Mouse (Mus musculus): ENCODE measurements around the gene Olfr9.
A peak's percentile ranks its signal among the peaks of the same experiment; 100 is the strongest.
"Not testable (repeated sequence)": the region's sequence is repeated elsewhere in the genome, so short reads cannot be mapped to it uniquely, and the experiment has no call there.

The Olfr9 gene

DNA sequence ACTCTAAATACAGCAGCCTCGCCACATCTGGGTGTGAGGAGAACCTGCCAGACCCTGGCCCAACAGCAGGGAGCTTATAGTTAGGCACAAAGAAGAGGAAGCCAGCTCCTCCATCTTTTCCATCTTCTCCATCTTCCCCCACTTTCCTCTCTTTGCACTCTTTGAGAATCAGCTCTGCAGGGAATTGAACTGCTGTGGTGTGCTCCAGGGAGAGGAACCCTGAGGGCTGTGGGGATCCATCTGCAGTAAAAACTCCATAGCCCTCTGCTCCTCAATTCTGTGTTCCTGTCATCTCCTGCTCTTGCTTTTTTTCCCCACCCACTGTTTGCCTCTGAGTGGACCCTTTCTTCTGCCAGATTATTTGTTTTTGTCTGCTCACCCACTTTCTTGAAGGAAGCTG is at the start of gene Olfr9:
Gene Olfr9, plus strand, starts transcription at position 301 of the 400 bp plus-strand sequence.
- DNase-seq: not testable (repeated sequence)

DNA sequence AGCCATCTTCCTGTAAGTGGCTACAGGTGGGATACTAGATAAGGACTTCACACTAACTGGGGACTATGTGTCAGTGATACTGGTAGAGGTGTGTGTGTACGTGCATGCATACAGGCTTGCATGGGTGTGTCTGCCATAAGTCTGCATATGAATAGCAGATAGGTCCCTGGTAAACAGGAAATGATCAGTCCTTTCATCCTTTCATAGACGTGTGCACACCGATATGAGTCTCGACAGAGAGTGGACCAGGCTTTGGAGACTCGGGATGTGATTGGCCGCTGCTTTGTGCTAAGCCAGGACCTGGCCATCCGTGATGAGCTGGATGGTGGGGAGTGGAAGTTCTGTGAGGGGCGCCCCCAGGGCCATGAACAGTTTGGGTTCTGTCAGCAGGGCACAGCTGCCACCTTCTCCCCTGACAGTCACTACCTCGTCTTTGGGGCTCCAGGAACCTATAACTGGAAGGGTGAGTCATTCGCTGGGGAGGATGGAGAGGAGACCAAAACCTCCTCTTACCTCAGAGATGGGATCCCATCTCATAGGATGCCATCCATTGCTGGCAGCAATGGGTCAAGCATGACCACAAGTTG is 48.7 kb upstream of the Olfr9 start:
- DNase-seq: no peak

DNA sequence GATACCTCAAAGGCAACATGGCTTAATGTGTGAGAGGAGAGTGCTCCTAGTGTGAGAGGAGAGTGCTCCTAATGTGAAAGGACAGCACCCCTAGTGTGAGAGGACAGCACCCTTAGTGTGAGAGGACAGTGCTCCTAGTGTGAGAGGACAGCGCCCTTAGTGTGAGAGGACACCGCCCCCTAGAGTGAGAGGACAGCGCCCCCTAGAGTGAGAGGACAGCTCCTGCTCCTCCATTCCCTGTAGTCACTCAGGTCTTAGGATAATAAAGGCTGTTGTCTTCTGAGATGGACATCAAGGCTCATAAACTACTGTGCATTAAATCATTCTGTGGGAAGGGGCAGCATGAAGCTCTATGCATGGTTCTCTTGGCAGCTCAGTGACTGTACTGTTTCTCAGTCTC is 43.6 kb upstream of the Olfr9 start:
- DNase-seq: peak in 1 of 2 experiments; percentile 64

DNA sequence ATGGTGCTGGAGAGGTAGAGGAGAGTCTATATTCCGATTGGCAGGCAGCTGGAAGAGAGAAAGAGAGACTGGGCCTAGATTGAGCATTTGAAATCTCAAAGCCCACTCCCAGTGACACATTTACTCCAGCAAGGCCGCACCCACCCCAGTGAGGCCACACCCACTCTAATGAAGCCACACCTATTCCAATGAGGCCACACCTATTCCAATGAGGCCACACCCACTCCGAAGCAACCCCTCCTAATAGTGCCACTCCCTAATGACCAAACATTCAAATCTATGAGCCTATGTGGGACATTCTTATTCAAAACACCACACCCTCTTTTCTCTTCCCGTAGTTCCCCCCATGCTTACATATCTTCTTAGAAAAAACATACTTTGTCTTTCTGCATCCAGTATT is 41.7 kb upstream of the Olfr9 start:
- DNase-seq: no peak

DNA sequence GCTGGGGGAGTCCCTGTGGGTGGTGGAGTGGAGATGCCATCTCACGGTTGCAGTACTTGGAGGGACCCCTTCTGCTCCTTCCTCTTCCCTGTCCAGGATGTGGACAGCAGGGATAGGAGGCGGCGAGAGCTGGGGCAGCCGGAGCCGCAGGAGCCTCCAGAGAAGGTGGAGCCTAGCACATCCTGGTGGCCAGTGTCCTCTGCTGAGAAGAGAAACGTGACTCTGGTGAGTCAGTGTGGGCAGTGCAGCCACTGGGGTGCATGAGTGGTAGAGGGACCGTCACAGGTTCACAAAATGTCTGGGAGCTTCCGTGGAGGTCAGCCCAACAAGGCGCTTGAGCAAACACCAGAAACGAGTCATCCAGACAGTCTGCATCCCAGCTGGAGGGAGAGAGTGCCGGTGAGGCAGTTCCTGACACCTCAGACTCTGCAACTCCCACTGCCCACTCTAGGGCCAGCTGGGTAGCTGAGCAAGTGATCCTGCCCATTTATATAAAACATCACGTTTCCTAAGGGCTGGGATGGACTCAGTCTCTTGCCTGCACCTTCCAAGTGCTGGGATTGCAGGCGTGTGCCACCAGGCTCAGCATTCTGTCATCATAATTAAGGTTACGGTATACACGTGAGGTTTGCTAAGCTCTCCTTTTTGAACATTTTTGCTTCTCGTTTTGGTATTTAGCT is 38.9 kb upstream of the Olfr9 start:
- no peak for DNase-seq

DNA sequence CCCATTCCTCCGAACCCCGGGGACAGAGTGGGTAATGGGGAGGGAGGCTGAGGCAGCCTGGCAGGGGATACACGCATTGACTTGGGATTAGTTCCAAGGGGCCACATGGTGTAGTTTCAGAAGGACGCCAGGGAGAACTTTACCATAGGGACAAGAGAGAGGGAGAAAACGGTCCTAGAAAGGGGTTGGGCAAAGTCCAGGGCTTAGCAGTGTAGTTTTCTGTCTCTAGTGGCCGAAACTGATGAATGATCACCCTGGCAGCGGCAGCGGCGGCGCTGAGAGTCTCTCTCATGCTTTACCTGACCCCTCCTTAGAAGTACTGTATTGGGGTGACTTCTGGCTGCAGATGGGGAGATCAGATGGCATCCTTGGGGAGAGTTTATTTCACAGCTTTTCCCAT is 30.9 kb upstream of the Olfr9 start:
- no peak for DNase-seq

DNA sequence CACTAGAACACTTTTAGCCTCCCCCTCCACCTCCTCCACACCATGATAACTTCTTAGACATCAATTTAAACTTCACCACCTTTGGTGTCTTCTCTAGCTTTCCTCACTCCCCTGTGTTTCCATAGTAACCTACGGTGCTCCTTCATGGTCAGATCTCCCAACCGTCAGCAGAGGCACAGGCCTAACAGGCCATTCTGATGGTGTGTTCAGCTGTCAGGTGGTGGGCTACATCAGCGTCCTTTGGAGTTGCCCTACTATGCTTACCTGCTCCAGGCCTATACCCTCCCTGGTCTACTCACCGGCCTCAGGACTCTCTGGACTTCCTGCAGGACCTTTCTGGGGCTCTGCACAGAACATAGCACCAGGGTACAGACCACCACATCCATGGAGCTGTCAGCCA is 29.1 kb upstream of the Olfr9 start:
- no peak for DNase-seq

DNA sequence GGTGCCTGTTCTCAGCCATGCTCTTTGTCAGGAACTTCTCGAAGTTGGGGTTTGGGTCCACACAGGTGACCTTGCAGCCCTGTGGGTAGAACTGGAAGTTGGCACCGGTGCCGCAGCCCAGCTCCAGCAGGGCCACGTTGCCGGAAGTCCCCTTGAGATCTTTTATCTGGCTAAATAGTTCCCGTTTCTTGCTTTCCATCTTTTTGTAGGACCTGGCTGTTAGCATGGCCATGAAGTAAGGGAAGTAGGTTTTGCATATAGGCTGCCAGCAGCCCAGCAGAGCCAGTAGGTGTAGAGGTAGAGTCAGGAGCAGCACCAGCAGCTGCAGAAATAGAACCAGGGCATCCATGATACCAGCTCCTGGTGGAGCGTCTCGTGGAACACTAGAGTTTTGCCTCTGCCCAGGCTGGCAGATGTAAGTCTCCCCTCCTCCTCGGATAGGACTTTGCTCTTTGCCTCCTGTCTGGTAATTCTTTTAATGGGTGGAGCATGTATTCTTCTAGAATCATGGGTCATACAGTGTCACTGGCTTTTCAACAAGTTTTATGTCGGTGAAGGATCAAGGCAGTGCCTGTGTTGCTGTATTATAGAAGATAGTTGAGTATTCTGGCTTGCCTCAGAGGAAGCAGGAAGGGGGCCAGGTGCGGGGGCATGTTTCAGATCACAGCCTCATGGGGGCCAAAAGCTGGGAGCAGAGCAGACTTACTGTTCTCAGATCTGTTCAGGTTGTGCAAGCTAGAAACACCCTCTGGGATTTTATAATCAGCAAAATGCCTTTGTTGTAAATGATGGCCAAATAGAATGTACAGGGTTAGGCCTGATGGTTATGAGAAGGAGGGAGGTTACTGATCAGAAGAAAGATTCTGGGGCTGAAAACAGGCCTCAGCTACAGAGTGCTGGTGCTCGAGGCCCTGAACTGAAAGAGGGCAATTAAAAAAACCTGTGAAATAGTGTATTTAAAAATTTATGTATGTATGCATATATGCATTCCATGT is 28.3 kb upstream of the Olfr9 start, which contains the start of gene Mettl7b:
Gene Mettl7b, minus strand, starts transcription at position 399 of the 995 bp plus-strand sequence.
- DNase-seq: no peak

DNA sequence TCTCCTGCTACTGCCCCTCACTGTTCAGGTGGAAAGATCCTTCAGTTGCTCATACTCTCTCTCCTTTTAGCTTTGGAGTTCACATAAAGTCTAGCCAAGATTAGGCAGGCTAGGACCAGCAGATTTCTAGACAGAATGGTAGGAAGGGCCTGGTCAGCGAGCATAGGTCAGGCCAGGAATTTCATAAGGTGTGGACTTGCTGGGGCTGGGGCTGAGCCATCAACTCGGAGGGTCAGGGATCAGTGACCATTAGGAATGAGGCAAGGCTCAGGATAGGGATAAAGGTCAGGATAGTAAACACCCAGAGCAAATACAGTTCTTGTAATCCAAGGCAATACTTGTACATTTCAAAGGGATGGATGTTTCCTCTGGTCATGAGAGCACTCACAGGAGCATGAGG is 24.3 kb upstream of the Olfr9 start:
- no peak for DNase-seq

DNA sequence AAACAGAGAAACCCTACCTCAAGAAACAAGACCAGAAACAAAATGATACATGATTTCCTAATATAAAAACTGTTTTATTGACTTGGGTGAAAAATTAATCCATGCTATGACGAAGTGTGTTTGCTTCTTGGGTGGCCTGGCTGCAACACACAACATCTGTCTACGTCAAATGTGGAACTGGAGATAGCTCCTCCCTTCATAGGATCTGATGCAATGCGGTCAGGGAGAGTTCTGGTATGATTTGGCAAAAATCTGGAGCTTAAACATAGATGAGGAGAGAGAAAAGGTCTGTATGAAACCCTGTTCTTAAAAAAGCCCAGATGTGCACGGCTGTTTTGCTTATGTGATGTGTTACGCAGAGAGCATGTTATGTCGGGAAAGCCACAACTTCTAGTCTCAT is 23.4 kb upstream of the Olfr9 start:
- DNase-seq: no peak

DNA sequence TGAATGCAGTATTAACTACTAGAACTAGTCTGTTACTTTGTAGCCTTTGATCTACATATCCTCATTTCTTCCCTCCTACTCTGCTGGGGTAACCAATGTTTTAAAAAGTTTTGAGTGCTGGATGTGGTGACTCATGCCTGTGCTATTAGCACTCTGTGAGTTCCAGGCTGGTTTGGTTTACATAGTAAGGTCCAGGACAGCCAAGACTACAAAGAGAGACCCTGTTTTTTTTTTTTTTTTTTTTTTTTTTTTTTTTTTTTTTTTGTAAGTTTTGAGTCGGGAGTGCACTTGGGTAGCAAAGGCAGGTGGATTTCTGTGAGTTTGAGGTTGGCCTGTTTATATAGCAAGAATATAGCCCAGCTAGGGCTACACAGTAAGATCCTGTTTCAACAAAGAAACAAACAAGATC is 20.9 kb upstream of the Olfr9 start:
- DNase-seq: no peak

DNA sequence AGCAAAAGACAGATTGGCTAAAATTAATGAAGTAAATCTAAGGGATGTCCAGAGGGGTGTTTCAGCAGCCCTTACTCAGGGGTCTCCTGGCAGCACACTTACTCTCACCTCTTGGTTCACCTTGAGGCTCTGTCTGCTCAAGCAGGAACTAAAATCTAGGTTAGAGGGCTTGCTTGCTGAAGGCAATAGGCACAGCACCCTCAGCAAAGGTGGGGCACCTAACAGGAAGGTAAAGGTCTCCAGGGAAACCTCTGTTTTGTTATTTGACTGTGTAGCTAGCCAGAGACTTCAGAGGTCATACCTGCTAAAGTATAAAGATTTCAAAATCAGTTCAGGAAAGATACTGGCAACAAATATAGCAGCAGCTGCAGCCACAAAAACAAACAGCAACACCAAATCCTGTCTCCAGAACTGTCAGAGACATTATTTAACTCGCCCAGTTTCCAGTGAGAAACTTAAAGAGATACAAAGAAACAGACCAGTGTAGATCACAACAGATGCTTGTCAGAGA is 18.4 kb upstream of the Olfr9 start:
- DNase-seq: no peak

DNA sequence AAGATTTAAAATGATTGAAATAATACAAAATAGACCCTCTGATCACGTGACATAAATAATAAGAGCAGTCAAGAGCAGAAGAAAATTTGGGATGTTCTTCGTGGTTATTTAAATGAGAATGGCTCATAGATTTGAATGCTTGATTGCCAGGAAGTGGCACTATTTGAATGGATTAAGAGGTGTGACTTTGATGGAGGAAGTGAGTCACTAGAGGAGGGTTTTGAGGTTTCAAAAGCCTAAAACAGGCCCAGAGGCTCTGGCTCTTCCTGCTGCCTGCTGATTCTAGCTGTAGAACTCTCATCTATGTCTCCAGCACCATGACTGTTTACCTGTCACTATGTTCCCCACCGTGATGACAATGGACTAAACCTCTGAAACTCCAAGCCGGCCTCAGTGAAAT is 16.4 kb upstream of the Olfr9 start:
- no peak for DNase-seq

DNA sequence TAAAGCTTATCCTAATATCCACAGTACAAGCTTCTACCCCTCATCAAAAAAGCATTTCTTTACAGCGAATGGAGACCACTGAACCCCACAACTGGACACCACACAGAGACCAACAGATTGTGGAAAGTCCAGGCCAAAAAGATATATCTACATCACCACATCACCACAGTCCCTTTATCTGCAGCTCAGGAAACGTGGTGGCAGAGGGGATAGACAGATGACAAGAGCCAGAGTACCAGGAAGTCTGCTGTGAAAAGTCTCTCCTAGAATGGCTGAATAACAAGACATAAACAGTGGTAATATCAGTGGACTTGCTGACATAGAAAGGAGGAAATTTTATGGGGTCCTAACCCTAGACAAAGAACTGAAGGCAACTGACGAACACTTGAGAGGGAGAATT is 12.8 kb upstream of the Olfr9 start:
- no peak for DNase-seq

DNA sequence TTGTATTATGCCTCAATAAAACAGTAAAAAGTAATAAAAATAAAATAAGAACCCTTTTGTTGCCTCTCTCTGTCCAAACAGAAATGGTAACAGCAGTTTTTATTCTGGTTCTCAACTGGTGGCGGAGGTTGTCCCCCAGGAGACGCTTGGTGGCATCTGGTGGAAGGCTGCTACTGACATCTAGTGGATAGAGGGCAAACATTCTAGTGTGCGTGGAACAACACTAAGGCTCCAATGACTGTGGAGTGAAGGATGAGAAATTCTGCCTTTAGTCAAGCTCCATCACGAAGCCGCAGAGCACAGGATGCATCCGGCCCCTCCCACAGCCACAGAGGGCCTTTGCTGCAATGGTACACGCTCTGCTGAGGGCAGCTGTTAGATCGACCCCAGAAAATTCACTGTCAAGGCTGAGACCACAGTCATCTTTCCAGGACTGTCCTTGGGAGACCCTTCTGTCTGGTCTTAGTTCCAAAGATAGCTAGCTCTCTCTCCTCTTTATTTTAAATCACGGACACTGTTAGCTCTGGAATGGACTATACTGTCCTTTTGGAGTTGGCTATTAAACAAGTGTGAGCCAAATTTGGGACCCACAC is 11.6 kb upstream of the Olfr9 start:
- peak in 1 of 2 experiments; percentile 60 for DNase-seq

DNA sequence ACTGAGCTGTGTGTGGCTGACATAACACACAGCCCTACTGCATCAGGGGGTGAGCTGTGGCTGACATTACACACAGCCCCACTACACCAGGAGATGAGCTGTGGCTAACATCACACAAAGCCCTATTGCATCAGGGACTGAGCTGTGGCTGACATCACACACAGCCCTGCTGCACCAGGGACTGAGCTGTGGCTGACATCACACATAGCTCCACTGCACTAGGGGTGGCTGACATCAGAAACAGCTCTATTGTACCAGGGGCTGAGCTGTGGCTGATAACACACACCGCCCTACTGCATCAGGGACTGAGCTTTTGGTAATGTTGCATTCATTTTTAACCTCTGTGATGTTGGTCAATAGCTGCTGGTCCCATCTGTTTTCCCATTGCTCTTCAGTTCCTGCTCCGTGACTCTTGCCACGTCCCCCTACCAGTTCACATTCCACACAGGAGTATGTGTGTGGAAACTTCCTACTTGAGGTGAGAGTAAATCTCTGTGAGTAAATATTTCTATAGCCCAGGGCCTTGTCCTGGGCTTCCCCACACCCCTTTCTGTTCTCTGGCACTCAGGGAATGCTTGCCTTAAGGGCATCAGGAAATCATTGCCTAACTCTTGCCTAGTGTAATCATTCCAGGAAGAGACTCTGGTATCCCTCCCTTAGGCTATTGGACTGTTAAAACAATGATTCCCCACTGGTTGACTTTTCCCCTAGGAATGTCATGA is 8.4 kb upstream of the Olfr9 start:
- peak; percentile 21 to 41 for DNase-seq

DNA sequence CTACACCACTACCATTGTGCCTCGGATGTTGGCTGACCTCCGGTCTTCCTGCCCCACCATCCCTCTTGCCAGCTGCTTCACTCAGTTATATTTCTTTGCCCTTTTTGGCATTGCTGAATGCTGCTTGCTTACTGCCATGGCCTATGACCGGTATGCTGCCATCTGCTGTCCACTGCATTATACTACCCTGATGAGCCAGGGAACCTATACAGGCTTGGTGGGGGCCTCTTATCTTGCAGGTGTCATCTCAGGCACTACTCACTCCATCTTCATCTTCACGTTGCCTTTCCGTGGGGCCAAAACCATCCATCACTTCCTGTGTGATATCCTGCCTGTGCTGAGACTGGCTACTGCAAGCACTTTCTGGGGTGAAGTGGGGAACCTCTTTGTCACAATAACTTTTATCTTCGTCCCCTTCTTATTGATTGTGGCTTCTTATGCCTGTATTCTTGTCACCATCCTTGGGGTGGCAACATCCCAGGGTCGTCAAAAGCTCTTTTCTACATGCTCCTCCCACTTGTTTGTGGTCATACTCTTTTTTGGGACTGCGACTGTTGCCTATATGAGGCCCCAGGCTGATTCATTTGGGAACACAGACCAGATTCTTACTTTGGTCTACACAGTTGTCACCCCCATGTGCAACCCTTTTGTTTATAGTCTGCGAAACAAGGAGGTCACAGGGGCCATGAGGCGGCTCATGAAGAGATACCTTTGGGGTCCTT is 1.1 kb downstream of the Olfr9 start:
- DNase-seq: not testable (repeated sequence)

DNA sequence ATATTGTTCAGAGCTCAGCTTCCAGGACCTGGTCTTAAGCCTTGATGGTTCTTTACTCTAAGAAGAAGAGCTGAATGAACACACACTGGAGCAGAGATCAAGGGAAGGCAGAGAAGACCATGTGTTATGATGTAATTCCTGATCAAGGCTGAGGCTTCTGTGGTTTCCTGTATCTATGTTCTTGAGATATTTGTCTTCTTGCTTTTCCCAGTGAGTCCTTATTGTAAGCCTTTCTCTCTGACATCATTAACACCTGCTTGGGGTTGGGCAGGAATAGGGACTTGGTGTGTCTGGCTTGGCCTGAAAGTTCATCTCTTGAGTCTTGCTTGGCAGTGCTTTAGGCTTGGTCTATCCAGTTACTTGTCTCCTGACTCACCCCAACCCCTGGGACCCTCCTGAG is 1.8 kb downstream of the Olfr9 start:
- DNase-seq: no peak

DNA sequence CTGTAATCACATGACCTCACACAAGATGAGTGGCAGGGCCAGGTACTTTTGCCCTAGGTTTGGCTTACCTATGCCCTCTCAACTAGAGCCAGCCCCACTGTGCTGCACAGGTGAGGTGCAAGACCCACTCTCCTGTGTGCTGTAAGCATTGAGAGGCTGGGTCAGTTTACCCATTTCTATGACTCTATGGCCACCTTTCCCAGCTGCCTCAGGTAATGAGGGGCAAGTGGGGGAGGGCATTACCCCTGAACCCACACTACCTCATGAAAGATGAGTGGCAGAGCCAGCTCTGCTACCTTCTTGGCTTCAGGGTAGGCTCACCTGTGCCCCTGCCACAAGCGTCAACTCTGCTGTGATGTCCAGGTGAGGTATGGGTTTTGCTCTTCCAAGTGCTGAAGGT is 6.6 kb downstream of the Olfr9 start:
- no peak for DNase-seq

DNA sequence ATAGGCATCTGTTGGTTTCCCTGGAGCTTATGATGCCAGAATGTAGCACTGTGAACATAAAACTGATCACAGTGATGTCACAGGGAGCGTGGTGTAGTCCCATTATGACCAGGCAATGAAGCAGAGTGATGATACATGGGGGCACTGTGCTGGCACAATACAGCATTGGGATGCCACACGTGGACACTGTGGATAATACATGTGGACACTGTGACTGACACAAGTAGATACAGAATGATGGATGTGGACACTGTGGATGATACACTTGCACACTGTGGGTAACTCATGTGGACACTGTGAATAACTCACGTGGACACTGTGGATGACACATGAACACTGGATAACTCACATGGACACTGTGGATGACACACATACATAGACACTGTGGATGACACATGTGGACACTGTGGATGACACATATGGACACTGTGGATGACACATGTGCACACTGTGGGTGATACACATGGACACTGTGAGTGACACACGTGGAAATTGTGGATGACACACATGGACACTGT is 7.4 kb downstream of the Olfr9 start:
- no peak for DNase-seq
